Mouse (Mus musculus): ENCODE results near the gene Calhm2.

- TF ChIP-seq CTCF (IDR thresholded peaks at IDR 0.05; ENCODE audit: low read depth): no peak
- no peak for TF ChIP-seq EP300 (IDR thresholded peaks at IDR 0.05; ENCODE audit: low read depth)
These were observed 4.9 kb downstream of the Calhm2 start for GRCm38 (mm10) chr19:47133161-47133560.

Data from liver, postnatal 0 days (tissue).